Mouse (Mus musculus): ENCODE measurements at regions not wholly inside any gene's neighbourhood (a gene's known extent, or its start where the extent isn't known, plus 50 kb on each side); places are given as distances from the start of the nearest gene placed in this dataset.

GRCm38 (mm10) chr2:170261191-170261590 is 113.3 kb upstream of the Zfp217 start:
- H3K9ac ChIP-seq (ENCODE audit: low read length): no peak overlapping the region
- ATAC-seq (ENCODE audit: low read depth): no peak
- H3K9me3 ChIP-seq (ENCODE audit: control insufficient read depth, low read length): no peaks in the 10 kb centered on the region
- H3K4me3 ChIP-seq (ENCODE audit: low read length): no peak overlapping the region
- H3K36me3 ChIP-seq (ENCODE audit: control insufficient read depth, insufficient read depth, low read length): no peaks in the 10 kb centered on the region
- no peak overlapping the region for H3K4me2 ChIP-seq (ENCODE audit: low read depth, low read length)
- H3K4me1 ChIP-seq (replicated peaks; ENCODE audit: control insufficient read depth, insufficient read depth, low read length): no peaks in the 10 kb centered on the region
- 88% methylated on average over 2 of the region's 2 CpGs for WGBS
- H3K27ac ChIP-seq (ENCODE audit: low read length): no peak overlapping the region
- no peaks in the 10 kb centered on the region for H3K27me3 ChIP-seq (ENCODE audit: control insufficient read depth, insufficient read depth, low read depth, low read length)

- Histone ChIP-seq H3K9me3 (ENCODE audit: control insufficient read depth, low read length) (no peaks in the 10 kb centered on the region), H3K4me1 (replicated peaks; ENCODE audit: control insufficient read depth, insufficient read depth, low read length) (no peaks in the 10 kb centered on the region), H3K27ac (ENCODE audit: low read length) (no peak overlapping the region), H3K9ac (ENCODE audit: low read length) (no peak overlapping the region), H3K27me3 (ENCODE audit: control insufficient read depth, insufficient read depth, low read depth, low read length) (no peaks in the 10 kb centered on the region), H3K4me3 (ENCODE audit: low read length) (no peak overlapping the region), H3K36me3 (ENCODE audit: control insufficient read depth, insufficient read depth, low read length) (no peaks in the 10 kb centered on the region), H3K4me2 (ENCODE audit: low read depth, low read length) (no peak overlapping the region)
- no peak for ATAC-seq (ENCODE audit: low read depth)
- WGBS: 91% methylated on average over 10 of the region's 10 CpGs
These were observed 112.0 kb upstream of the Zfp217 start for GRCm38 (mm10) chr2:170259662-170260457.

- Histone ChIP-seq H3K27ac (ENCODE audit: low read length) (no peak overlapping the region), H3K9me3 (ENCODE audit: control insufficient read depth, low read length) (no peaks in the 10 kb centered on the region), H3K9ac (ENCODE audit: low read length) (no peak overlapping the region), H3K27me3 (ENCODE audit: control insufficient read depth, insufficient read depth, low read depth, low read length) (no peaks in the 10 kb centered on the region), H3K4me2 (ENCODE audit: low read depth, low read length) (no peak overlapping the region), H3K4me3 (ENCODE audit: low read length) (no peak overlapping the region), H3K36me3 (ENCODE audit: control insufficient read depth, insufficient read depth, low read length) (no peaks in the 10 kb centered on the region), H3K4me1 (replicated peaks; ENCODE audit: control insufficient read depth, insufficient read depth, low read length) (no peaks in the 10 kb centered on the region)
- 40% methylated on average over 12 of the region's 13 CpGs for WGBS
- ATAC-seq (ENCODE audit: low read depth): peak; percentile 57
These were observed 110.5 kb upstream of the Zfp217 start for GRCm38 (mm10) chr2:170258367-170258766.

- WGBS: 94% methylated on average over 5 of the region's 5 CpGs
- H3K4me2 ChIP-seq (ENCODE audit: low read depth, low read length): no peak overlapping the region
- no peak for ATAC-seq (ENCODE audit: low read depth)
These were observed 109.8 kb upstream of the Zfp217 start for GRCm38 (mm10) chr2:170257671-170258235.

GRCm38 (mm10) chr2:170255997-170256396 is 108.1 kb upstream of the Zfp217 start:
- 88% methylated on average over 5 of the region's 5 CpGs for WGBS
- no peaks in the 10 kb centered on the region for H3K36me3 ChIP-seq (ENCODE audit: control insufficient read depth, insufficient read depth, low read length)
- H3K9me3 ChIP-seq (ENCODE audit: control insufficient read depth, low read length): no peaks in the 10 kb centered on the region
- H3K4me1 ChIP-seq (replicated peaks; ENCODE audit: control insufficient read depth, insufficient read depth, low read length): no peaks in the 10 kb centered on the region
- no peak overlapping the region for H3K9ac ChIP-seq (ENCODE audit: low read length)
- H3K27ac ChIP-seq (ENCODE audit: low read length): no peak overlapping the region
- no peaks in the 10 kb centered on the region for H3K27me3 ChIP-seq (ENCODE audit: control insufficient read depth, insufficient read depth, low read depth, low read length)
- no peak overlapping the region for H3K4me2 ChIP-seq (ENCODE audit: low read depth, low read length)
- no peak overlapping the region for H3K4me3 ChIP-seq (ENCODE audit: low read length)
- ATAC-seq (ENCODE audit: low read depth): no peak

More at GRCm38 (mm10) chr2:170257671-170258235, 109.8 kb upstream of the Zfp217 start:
- H3K27me3 ChIP-seq (ENCODE audit: control insufficient read depth, insufficient read depth, low read depth, low read length): no peaks in the 10 kb centered on the region
- H3K36me3 ChIP-seq (ENCODE audit: control insufficient read depth, insufficient read depth, low read length): no peaks in the 10 kb centered on the region
- no peak overlapping the region for H3K27ac ChIP-seq (ENCODE audit: low read length)
- H3K9me3 ChIP-seq (ENCODE audit: control insufficient read depth, low read length): no peaks in the 10 kb centered on the region
- H3K4me3 ChIP-seq (ENCODE audit: low read length): no peak overlapping the region
- H3K9ac ChIP-seq (ENCODE audit: low read length): no peak overlapping the region
- H3K4me1 ChIP-seq (replicated peaks; ENCODE audit: control insufficient read depth, insufficient read depth, low read length): no peaks in the 10 kb centered on the region

- H3K27me3 ChIP-seq (ENCODE audit: control insufficient read depth, insufficient read depth, low read depth, low read length): no peaks in the 10 kb centered on the region
- no peak for ATAC-seq (ENCODE audit: low read depth)
These were observed 107.6 kb upstream of the Zfp217 start for GRCm38 (mm10) chr2:170255533-170255932.

GRCm38 (mm10) chr2:170253681-170254440 is 106.0 kb upstream of the Zfp217 start:
- Histone ChIP-seq H3K4me2 (ENCODE audit: low read depth, low read length) (no peak overlapping the region), H3K27me3 (ENCODE audit: control insufficient read depth, insufficient read depth, low read depth, low read length) (no peaks in the 10 kb centered on the region), H3K4me1 (replicated peaks; ENCODE audit: control insufficient read depth, insufficient read depth, low read length) (no peaks in the 10 kb centered on the region), H3K27ac (ENCODE audit: low read length) (no peak overlapping the region), H3K9ac (ENCODE audit: low read length) (no peak overlapping the region), H3K4me3 (ENCODE audit: low read length) (no peak overlapping the region), H3K9me3 (ENCODE audit: control insufficient read depth, low read length) (no peaks in the 10 kb centered on the region), H3K36me3 (ENCODE audit: control insufficient read depth, insufficient read depth, low read length) (no peaks in the 10 kb centered on the region)
- WGBS: 54% methylated on average over 9 of the region's 9 CpGs
- ATAC-seq (ENCODE audit: low read depth): peak; percentile 16; the same call in 1 of the 2 replicates

More at GRCm38 (mm10) chr2:170255533-170255932, 107.6 kb upstream of the Zfp217 start:
- H3K36me3 ChIP-seq (ENCODE audit: control insufficient read depth, insufficient read depth, low read length): no peaks in the 10 kb centered on the region
- WGBS: 90% methylated on average over 2 of the region's 2 CpGs
- no peak overlapping the region for H3K4me3 ChIP-seq (ENCODE audit: low read length)
- no peak overlapping the region for H3K4me2 ChIP-seq (ENCODE audit: low read depth, low read length)
- no peak overlapping the region for H3K27ac ChIP-seq (ENCODE audit: low read length)
- H3K9me3 ChIP-seq (ENCODE audit: control insufficient read depth, low read length): no peaks in the 10 kb centered on the region
- H3K9ac ChIP-seq (ENCODE audit: low read length): no peak overlapping the region
- no peaks in the 10 kb centered on the region for H3K4me1 ChIP-seq (replicated peaks; ENCODE audit: control insufficient read depth, insufficient read depth, low read length)

- WGBS: 50% methylated on average over 14 of the region's 14 CpGs
- Histone ChIP-seq H3K9me3 (ENCODE audit: control insufficient read depth, low read length) (no peaks in the 10 kb centered on the region), H3K36me3 (ENCODE audit: control insufficient read depth, insufficient read depth, low read length) (no peaks in the 10 kb centered on the region), H3K4me1 (replicated peaks; ENCODE audit: control insufficient read depth, insufficient read depth, low read length) (no peaks in the 10 kb centered on the region), H3K27me3 (ENCODE audit: control insufficient read depth, insufficient read depth, low read depth, low read length) (no peaks in the 10 kb centered on the region), H3K27ac (ENCODE audit: low read length) (no peak overlapping the region), H3K4me3 (ENCODE audit: low read length) (no peak overlapping the region), H3K4me2 (ENCODE audit: low read depth, low read length) (no peak overlapping the region), H3K9ac (ENCODE audit: low read length) (no peak overlapping the region)
- no peak for ATAC-seq (ENCODE audit: low read depth)
These were observed 104.5 kb upstream of the Zfp217 start for GRCm38 (mm10) chr2:170252255-170253034.
